Mouse (Mus musculus): ENCODE data around the gene Sufu. TPM values are rescaled to one million over a fixed set of nuclear protein-coding genes. Genes with fewer than 3 reads are reported as not detected.

Sufu gene
- total RNA-seq, 2 experiments from 2014 or later: 10.8 to 12.7 TPM

- intact Hi-C loops (cut with DNase I): no loop called here
- DNase-seq: peak in 1 of 2 experiments; percentile 20
Observed at GRCm38 (mm10) chr19:46389872-46390271, 6.8 kb upstream of the Sufu start.

- intact Hi-C loops (cut with DNase I): no loop called here
- DNase-seq: peak in 1 of 2 experiments; percentile 45
Observed at GRCm38 (mm10) chr19:46392018-46392417, 4.7 kb upstream of the Sufu start.

- DNase-seq: no peak
- intact Hi-C loops (cut with DNase I): loop anchor here (5.0 kb wide), 2 partner anchors 168 to 1377 kb away; no protein-coding TSS in a partner anchor
Observed at GRCm38 (mm10) chr19:46394712-46395108, 2.0 kb upstream of the Sufu start.

- DNase-seq: peak; percentile 96 to 99
- intact Hi-C loops (cut with DNase I): loop anchor here (1.0 to 5.0 kb wide), 5 partner anchors 48 to 1378 kb away; no protein-coding TSS in a partner anchor
Observed at GRCm38 (mm10) chr19:46395109-46396009, 1.3 kb upstream of the Sufu start, which contains the start of gene Actr1a. TSS of gene Actr1a (minus strand) at chr19:46395748.

GRCm38 (mm10) chr19:46396109-46396508 lies 587 bp upstream of the Sufu start:
- DNase-seq: no peak
- intact Hi-C loops (cut with DNase I): loop anchor here (1.0 to 5.0 kb wide), 5 partner anchors 47 to 1379 kb away; no protein-coding TSS in a partner anchor

GRCm38 (mm10) chr19:46397436-46398001 lies 823 bp downstream of the Sufu start:
- intact Hi-C loops (cut with DNase I): loop anchor here (2.0 to 5.0 kb wide), 4 partner anchors 55 to 1380 kb away; no protein-coding TSS in a partner anchor

GRCm38 (mm10) chr19:46398401-46398800 lies 1.7 kb downstream of the Sufu start:
- intact Hi-C loops (cut with DNase I): loop anchor here (5.0 kb wide), 2 partner anchors 164 to 1381 kb away; no protein-coding TSS in a partner anchor
- DNase-seq: no peak

More at GRCm38 (mm10) chr19:46397436-46398001, 823 bp downstream of the Sufu start:
- DNase-seq: no peak

GRCm38 (mm10) chr19:46399372-46399771 lies 2.7 kb downstream of the Sufu start:
- no peak for DNase-seq
- intact Hi-C loops (cut with DNase I): loop anchor here (5.0 kb wide), 2 partner anchors 163 to 1382 kb away; no protein-coding TSS in a partner anchor

- DNase-seq: no peak
- intact Hi-C loops (cut with DNase I): loop anchor here (5.0 kb wide), 2 partner anchors 162 to 1383 kb away; no protein-coding TSS in a partner anchor
Observed at GRCm38 (mm10) chr19:46399886-46400285, 3.2 kb downstream of the Sufu start.

GRCm38 (mm10) chr19:46400558-46400957 lies 3.9 kb downstream of the Sufu start:
- no peak for DNase-seq
- intact Hi-C loops (cut with DNase I): no loop called here

GRCm38 (mm10) chr19:46404030-46404429 lies 7.3 kb downstream of the Sufu start:
- intact Hi-C loops (cut with DNase I): no loop called here
- DNase-seq: no peak

GRCm38 (mm10) chr19:46406592-46407386 lies 10.1 kb downstream of the Sufu start:
- no peak for DNase-seq
- intact Hi-C loops (cut with DNase I): no loop called here

- DNase-seq: no peak
- intact Hi-C loops (cut with DNase I): no loop called here
Observed at GRCm38 (mm10) chr19:46409506-46409905, 12.8 kb downstream of the Sufu start.

- intact Hi-C loops (cut with DNase I): no loop called here
- no peak for DNase-seq
Observed at GRCm38 (mm10) chr19:46412056-46412805, 15.5 kb downstream of the Sufu start.

GRCm38 (mm10) chr19:46413969-46414368 lies 17.3 kb downstream of the Sufu start:
- intact Hi-C loops (cut with DNase I): no loop called here
- DNase-seq: no peak

GRCm38 (mm10) chr19:46414486-46414885 lies 17.8 kb downstream of the Sufu start:
- intact Hi-C loops (cut with DNase I): no loop called here
- no peak for DNase-seq

GRCm38 (mm10) chr19:46416276-46416675 lies 19.6 kb downstream of the Sufu start:
- intact Hi-C loops (cut with DNase I): no loop called here
- no peak for DNase-seq

- intact Hi-C loops (cut with DNase I): no loop called here
- no peak for DNase-seq
Observed at GRCm38 (mm10) chr19:46418051-46418450, 21.4 kb downstream of the Sufu start.

GRCm38 (mm10) chr19:46420410-46420809 lies 23.7 kb downstream of the Sufu start:
- DNase-seq: no peak
- intact Hi-C loops (cut with DNase I): no loop called here

Data from heart, postnatal 36 days (tissue).